Mouse (Mus musculus): Measurements from ENCODE around the gene Jazf1.

The Jazf1 gene

GRCm38 (mm10) chr6:52796691-52797090, 271.7 kb downstream of the Jazf1 start:
- DNase-seq (ENCODE audit: low spot score), result no peak

GRCm38 (mm10) chr6:52796035-52796598, 272.3 kb downstream of the Jazf1 start:
- DNase-seq (ENCODE audit: low spot score), result no peak

GRCm38 (mm10) chr6:52795029-52795841, 273.2 kb downstream of the Jazf1 start:
- no peak for DNase-seq (ENCODE audit: low spot score)

- DNase-seq (ENCODE audit: low spot score), result no peak
These were observed 276.0 kb downstream of the Jazf1 start for GRCm38 (mm10) chr6:52792455-52792854.

GRCm38 (mm10) chr6:52790781-52791180, 277.6 kb downstream of the Jazf1 start:
- no peak for DNase-seq (ENCODE audit: low spot score)

GRCm38 (mm10) chr6:52790316-52790715, 278.1 kb downstream of the Jazf1 start:
- DNase-seq (ENCODE audit: low spot score), result no peak

- no peak for DNase-seq (ENCODE audit: low spot score)
These were observed 288.9 kb downstream of the Jazf1 start for GRCm38 (mm10) chr6:52779546-52779945.

- DNase-seq (ENCODE audit: low spot score), result no peak
These were observed 289.9 kb downstream of the Jazf1 start for GRCm38 (mm10) chr6:52778523-52778922.

- DNase-seq (ENCODE audit: low spot score), result no peak
These were observed 291.4 kb downstream of the Jazf1 start for GRCm38 (mm10) chr6:52777034-52777433.

GRCm38 (mm10) chr6:52775956-52776355, 292.5 kb downstream of the Jazf1 start:
- DNase-seq (ENCODE audit: low spot score), result no peak

GRCm38 (mm10) chr6:52775350-52775749, 293.1 kb downstream of the Jazf1 start:
- DNase-seq (ENCODE audit: low spot score), result no peak

- no peak for DNase-seq (ENCODE audit: low spot score)
These were observed 295.3 kb downstream of the Jazf1 start for GRCm38 (mm10) chr6:52773132-52773531.

GRCm38 (mm10) chr6:52770789-52771188, 297.6 kb downstream of the Jazf1 start:
- no peak for DNase-seq (ENCODE audit: low spot score)

GRCm38 (mm10) chr6:52765206-52765605, 303.2 kb downstream of the Jazf1 start:
- no peak for DNase-seq (ENCODE audit: low spot score)

- DNase-seq (ENCODE audit: low spot score), result no peak
These were observed 315.6 kb downstream of the Jazf1 start for GRCm38 (mm10) chr6:52752832-52753231.

GRCm38 (mm10) chr6:52734630-52735029, 333.8 kb downstream of the Jazf1 start:
- DNase-seq (ENCODE audit: low spot score), result no peak

- DNase-seq (ENCODE audit: low spot score), result no peak
These were observed 338.1 kb downstream of the Jazf1 start for GRCm38 (mm10) chr6:52730338-52730737.

- peak; percentile 40 for DNase-seq (ENCODE audit: low spot score)
These were observed 343.5 kb downstream of the Jazf1 start for GRCm38 (mm10) chr6:52724805-52725439.

Measured in left cerebral cortex, adult 11 months (tissue).